Mouse (Mus musculus): ENCODE measurements around the gene Adgrf5. TPM values are rescaled to one million over a fixed set of nuclear protein-coding genes. Genes with fewer than 3 reads are reported as not detected.

The Adgrf5 gene
- 88.1 TPM for polyA plus RNA-seq (2014; fragmentation: Illumina TruSeq; extraction: RNeasy Lipid Tissue Mini Kit (QIAGEN cat#74804))

DNA sequence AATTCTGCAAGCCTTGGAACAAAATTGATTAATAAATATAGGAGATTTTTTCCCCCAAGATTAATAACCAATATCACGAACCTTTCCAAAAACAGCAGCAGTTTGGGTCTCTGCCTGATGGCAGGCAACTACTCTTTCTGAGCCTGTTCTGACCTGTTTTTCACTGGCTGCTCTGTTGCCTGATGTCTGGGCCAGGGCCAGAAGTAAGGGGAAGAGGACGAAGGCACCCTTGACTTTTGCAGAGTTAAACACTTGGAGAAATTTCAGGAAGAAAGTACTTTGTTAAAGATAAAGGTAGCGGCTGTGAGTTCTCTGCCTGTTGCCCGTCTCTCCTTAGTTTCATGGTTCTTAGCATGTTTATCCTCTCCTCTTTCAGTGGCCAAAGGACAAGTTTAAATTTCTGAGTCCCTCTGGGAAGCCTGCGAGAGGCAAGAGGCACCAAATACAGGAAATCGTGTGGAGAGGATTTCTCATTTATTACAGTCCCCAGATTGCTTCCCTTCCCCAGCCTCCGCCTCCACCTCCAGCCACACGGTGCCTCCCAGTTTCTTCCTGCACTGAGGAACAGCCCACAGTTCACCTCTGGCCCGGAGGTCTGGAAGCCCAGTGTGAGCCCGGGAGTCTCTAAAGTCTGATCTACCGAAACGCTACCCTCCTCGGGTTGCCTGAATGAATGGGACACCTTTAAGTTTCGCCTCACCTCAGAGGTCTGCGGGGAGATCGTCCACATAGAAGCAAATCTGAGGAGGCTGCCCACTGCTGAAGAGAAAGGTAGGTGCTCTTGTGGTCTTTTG lies at the start of gene Adgrf5:
TSS of gene Adgrf5 (plus strand) at position 626 of the 794 bp plus-strand sequence.

DNA sequence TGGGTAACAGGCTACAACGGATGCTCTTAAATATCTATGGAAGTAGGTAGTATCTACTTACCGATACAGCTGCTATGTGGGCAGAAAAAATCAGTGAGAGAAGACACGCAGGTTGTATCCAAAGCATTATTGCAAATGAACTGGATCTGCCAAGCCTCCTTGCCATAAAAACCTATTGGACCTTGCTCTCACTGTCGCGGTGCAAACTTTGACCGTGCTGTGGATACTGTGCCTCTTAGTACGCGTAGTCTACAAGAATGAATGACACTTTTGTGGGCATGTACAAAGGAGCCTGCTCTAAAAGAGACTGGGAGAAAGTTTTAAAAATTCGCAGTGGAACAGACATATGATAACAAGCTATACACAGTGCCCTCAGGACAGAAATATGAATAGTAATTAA lies 142.3 kb downstream of the Adgrf5 start, which contains the start of gene Mep1a:
TSS of gene Mep1a (minus strand) at position 221 of the 400 bp plus-strand sequence.

Other genes starting within 250 kb of the Adgrf5 start
- gene Adgrf1, start 90.1 kb upstream of the Adgrf5 start, polyA plus RNA-seq (2014; fragmentation: Illumina TruSeq; extraction: RNeasy Lipid Tissue Mini Kit (QIAGEN cat#74804)): not detected
- gene Mep1a, start 142.4 kb downstream of the Adgrf5 start, polyA plus RNA-seq (2014; fragmentation: Illumina TruSeq; extraction: RNeasy Lipid Tissue Mini Kit (QIAGEN cat#74804)): not detected
- gene Ankrd66, start 183.2 kb downstream of the Adgrf5 start, polyA plus RNA-seq (2014; fragmentation: Illumina TruSeq; extraction: RNeasy Lipid Tissue Mini Kit (QIAGEN cat#74804)): 0.86 TPM
- 32.9 TPM for gene Pla2g7, start 207.6 kb downstream of the Adgrf5 start, polyA plus RNA-seq (2014; fragmentation: Illumina TruSeq; extraction: RNeasy Lipid Tissue Mini Kit (QIAGEN cat#74804))

Measured in ovary, adult 10 weeks (tissue).